ENCODE assay signal across 10 mouse cellular contexts in the genomic region with DNA sequence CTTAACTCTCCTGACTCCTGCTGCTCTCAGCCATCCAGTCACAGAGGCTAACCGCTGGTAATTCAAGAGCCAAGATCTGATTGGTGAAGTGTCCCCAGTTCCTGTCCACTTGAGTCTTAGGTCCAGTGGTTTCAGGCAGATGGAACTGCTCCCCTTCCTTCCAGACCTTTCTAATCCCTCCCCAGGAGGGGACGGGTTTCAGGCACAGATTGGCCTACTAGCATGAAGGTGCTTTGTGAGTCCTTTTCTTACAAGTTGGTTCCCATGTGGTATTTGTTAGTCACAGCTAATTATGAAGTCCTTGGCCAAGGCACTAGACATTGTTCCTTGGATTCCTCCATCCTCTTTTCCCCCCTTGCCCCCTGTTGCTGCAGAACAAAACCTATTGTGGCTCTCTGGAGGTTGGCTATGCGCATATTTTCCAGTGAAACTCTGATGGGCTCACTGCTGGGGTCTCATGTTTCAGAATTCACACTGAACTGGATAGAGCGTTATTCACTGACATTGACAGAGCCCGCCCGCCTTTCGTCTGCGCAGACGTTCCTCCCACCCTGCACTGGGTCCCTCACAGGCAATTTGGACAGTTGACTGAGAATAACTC.
A peak's percentile ranks its signal among the peaks of the same experiment; 100 is the strongest.
DNase-seq lines count a peak whose midpoint lies in the region; ATAC-seq lines count a peak whose summit lies in the region.
"Had no signal": no experiment of that assay in that cellular context is flagged by ENCODE, and none has a peak within 500 bp of the region (broad histone marks: within the 10 kb centered on the region; RNA-seq: fewer than 3 reads in every experiment).

No protein-coding gene starts in this region.

- no peak overlapping the region for H3K4me3 ChIP-seq in kidney, embryonic 16.5 days (ENCODE audit: low read length)
- no peak overlapping the region for H3K4me3 ChIP-seq in intestine, embryonic 14.5 days (ENCODE audit: low read depth, low read length)

- WGBS in kidney, embryonic 16.5 days, result 25% methylated on average over 9 of the region's 9 CpGs
- 35% methylated on average over 9 of the region's 9 CpGs for WGBS in intestine, embryonic 14.5 days

- peak overlapping the region; percentile 5; the same call in 1 of the 2 replicates for H3K27ac ChIP-seq in kidney, embryonic 16.5 days (ENCODE audit: low read length)
- H3K27ac ChIP-seq in intestine, embryonic 14.5 days (ENCODE audit: low read depth), result peak overlapping the region; percentile 66; the same call in 1 of the 2 replicates

- H3K4me2 ChIP-seq in kidney, embryonic 16.5 days (replicated peaks; ENCODE audit: low read depth, low read length), result 0 out of 2 replicates have a peak overlapping the region, but pooled peaks have one; percentile 4
- H3K4me2 ChIP-seq in intestine, embryonic 14.5 days (ENCODE audit: low read length), result no peak overlapping the region

- H3K4me1 ChIP-seq in kidney, embryonic 16.5 days (ENCODE audit: insufficient read depth, low read length), result peaks cover 46% of the 10 kb centered on the region
- H3K4me1 ChIP-seq in intestine, embryonic 14.5 days (replicated peaks; ENCODE audit: control insufficient read depth, insufficient read depth, low read length), result peaks cover 47% of the 10 kb centered on the region

- H3K9ac ChIP-seq in kidney, embryonic 16.5 days (replicated peaks; ENCODE audit: low read length), result no peak overlapping the region
- H3K9ac ChIP-seq in intestine, embryonic 14.5 days (ENCODE audit: low read length), result no peak overlapping the region

- H3K9me3 ChIP-seq in kidney, embryonic 16.5 days (ENCODE audit: low read length), result no peaks in the 10 kb centered on the region
- no peaks in the 10 kb centered on the region for H3K9me3 ChIP-seq in intestine, embryonic 14.5 days (ENCODE audit: control insufficient read depth, low read length)

- no peak for DNase-seq in kidney, adult 18-20 months
- DNase-seq in embryo, embryonic 9.5 days (ENCODE audit: extremely low spot score), result peak; percentile 68
- DNase-seq in intestine, embryonic 14.5 days (ENCODE audit: low spot score), result no peak
- DNase-seq in neural tube, embryonic 10.5 days (ENCODE audit: extremely low spot score, low spot score), result peak; percentile 66
- no peak for DNase-seq in adrenal gland, adult 2 months
- no peak for DNase-seq in right cerebral cortex, postnatal 36 days (ENCODE audit: low spot score in 2 of 2)
- no peak for DNase-seq in left cerebral cortex, adult 8-10 months (ENCODE audit: low spot score in 2 of 2)
- DNase-seq: layer of hippocampus, postnatal 36 days; spleen, adult 18-20 months had no signal

- ATAC-seq in kidney, embryonic 16.5 days (ENCODE audit: low FRiP score, low TSS enrichment), result peak; percentile 43; the same call in 1 of the 2 replicates
- no peak for ATAC-seq in intestine, embryonic 14.5 days (replicated peaks; ENCODE audit: low FRiP score, low TSS enrichment, low read depth)

- no peaks in the 10 kb centered on the region for H3K27me3 ChIP-seq in kidney, embryonic 16.5 days (ENCODE audit: insufficient read depth, low read length)
- no peaks in the 10 kb centered on the region for H3K27me3 ChIP-seq in intestine, embryonic 14.5 days (replicated peaks; ENCODE audit: control insufficient read depth, insufficient read depth, low read length)

- H3K36me3 ChIP-seq in kidney, embryonic 16.5 days (ENCODE audit: insufficient read depth, low read length), result no peaks in the 10 kb centered on the region
- H3K36me3 ChIP-seq in intestine, embryonic 14.5 days (ENCODE audit: control insufficient read depth, insufficient read depth, low read length), result no peaks in the 10 kb centered on the region

Comparison
In these comparisons a context has a peak if more than half of its experiments do, and no peak if none do; other contexts are left out.
1. DNase-seq: peak in embryo, embryonic 9.5 days (single experiment) and neural tube, embryonic 10.5 days (single experiment); none in kidney, adult 18-20 months (single experiment), intestine, embryonic 14.5 days (single experiment), adrenal gland, adult 2 months (single experiment), right cerebral cortex, postnatal 36 days (0 of 2) and left cerebral cortex, adult 8-10 months (0 of 2).